Mouse (Mus musculus): ENCODE measurements at regions not wholly inside any gene's neighbourhood (a gene's known extent, or its start where the extent isn't known, plus 50 kb on each side); places are given as distances from the start of the nearest gene placed in this dataset.

- no peak for DNase-seq (ENCODE audit: low spot score in 2 of 2)
Observed at GRCm38 (mm10) chr14:17234898-17235297, 415.9 kb upstream of the Rarb start.

DNA sequence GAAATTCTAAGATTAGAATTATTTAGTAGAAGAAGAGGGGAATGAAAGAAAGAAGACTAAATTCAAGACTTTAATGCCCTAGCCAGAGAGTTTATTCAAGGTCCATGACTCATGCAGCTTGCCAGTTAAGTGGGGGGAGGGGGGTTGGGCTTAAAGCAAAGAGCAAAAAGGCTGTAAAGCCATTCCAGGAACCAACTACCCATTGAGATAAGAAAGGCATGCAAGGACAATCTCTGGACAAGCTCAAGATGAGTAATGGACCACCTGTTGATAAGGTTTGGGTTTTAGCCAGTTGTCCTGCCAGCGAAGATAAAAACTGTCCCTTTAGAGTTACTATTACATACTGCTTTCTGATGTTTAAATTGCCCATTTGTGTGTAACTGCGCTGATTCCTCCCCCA lies 392.5 kb upstream of the Rarb start:
- DNase-seq (ENCODE audit: low spot score in 2 of 2): no peak

DNA sequence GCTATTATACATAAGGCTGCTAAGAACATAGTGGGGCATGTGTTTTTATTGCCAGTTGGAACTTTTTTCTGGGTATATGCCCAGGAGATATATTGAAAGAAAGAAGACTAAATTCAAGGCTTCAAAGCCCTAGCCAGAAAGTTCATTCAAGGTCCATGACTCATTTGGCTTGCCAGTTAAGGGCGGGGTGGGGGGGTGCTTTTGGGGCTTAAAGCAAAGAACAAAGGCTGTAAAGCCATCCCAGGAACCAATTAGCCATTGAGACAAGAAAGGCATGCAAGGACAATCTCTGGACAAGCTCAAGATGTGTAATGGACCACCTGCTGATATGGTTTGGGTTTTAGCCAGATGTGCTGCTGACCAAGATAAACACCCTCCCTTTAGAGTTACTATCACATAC lies 386.7 kb upstream of the Rarb start:
- no peak for DNase-seq (ENCODE audit: low spot score in 2 of 2)

DNA sequence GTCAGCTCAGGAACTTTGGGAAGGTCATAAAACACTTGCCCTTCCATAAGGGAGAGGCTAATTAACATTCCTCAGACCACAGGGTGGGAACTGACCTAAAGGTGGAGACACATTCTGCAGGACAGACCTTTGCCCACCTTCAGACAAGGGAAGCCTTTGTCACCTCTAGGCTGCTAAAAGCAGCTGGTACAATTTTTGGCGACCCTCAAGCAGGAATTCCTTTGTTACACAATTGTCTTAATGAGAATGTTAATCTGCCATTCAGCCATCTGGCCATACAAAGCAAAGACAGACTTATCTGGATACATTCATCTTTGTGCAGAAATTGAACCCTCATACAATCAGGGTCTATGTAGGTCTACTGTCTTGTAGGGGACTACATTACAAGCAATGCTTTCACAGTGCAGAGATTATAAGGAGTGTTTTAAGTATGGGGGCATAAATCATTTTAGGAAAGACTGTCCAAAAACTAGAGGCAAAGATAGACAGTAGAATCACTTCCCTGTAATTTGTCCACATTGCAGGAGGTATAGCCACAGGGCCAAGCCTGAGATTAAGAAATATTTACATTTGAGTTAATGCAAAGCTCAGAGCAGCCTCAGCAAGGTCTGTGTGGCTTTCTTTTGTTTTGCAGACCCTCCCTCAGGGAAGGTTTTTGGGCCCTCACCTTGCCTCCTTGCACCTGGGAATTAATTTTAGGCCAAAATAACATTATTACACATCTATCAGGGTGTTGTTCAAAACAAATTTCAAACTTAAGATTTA lies 384.5 kb upstream of the Rarb start:
- no peak for DNase-seq (ENCODE audit: low spot score in 2 of 2)

DNA sequence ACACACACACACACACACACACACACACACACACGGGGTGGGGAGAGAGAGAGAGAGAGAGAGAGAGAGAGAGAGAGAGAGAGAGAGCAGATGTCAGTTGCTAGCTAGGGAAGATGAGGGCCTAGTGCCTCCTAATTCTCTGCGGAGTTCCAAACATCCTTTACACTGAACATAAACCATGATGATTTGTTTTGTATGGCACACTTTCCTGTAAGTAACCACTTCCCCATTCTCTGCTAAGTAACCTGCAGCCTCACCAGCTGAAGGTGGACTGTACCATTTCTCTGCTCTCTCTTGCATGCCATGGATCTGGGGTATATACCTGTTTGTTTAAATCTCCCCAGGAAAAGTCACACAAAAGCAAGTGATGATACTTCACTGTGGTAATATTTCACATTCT lies 374.0 kb upstream of the Rarb start:
- DNase-seq (ENCODE audit: low spot score in 2 of 2): no peak

DNA sequence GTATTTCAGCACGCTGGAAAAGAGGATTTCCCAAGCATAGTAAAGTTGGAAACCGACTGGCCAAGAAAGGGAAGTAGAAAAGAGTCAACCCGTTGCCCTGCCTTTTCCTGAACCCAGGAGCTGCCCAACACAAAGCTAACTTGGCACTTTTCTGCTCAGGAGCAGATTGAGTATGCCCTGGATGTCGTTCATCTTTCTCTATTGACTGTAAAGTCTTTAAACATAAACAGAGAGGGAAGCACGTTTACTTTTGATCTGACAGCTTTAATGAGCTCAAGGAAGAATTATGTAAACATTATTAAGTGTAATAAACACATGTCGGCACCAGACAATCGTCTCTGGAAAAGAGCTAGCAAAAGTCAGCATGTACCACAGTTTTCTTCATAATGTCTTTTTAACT lies 354.3 kb upstream of the Rarb start:
- no peak for DNase-seq (ENCODE audit: low spot score in 2 of 2)

- peak; percentile 9 to 20 for DNase-seq (ENCODE audit: low spot score in 2 of 2)
Observed at GRCm38 (mm10) chr14:17172330-17173110, 353.6 kb upstream of the Rarb start.

- no peak for DNase-seq (ENCODE audit: low spot score in 2 of 2)
Observed at GRCm38 (mm10) chr14:17171896-17172295, 352.9 kb upstream of the Rarb start.

DNA sequence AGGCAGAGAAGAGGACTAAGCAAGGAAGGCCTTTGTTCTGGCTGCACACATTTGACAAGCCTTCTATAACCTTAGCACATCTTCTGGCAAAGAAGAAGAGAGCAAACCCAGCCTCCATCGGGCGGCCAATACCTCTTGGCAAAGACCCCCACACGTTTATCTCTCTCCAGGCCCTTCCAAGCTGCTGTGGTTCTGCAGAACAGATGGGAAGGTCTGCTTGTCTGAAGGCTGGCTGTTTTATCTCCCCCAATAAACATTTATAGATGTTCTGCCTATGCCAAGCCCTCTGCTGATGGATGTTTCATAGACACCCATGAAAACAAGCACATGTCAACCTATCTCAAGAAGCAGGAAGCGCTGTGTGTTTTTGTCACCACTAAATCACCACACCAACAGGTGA lies 339.4 kb upstream of the Rarb start:
- DNase-seq (ENCODE audit: low spot score in 2 of 2): no peak

GRCm38 (mm10) chr14:17156402-17156954 lies 337.5 kb upstream of the Rarb start:
- DNase-seq (ENCODE audit: low spot score in 2 of 2): no peak

DNA sequence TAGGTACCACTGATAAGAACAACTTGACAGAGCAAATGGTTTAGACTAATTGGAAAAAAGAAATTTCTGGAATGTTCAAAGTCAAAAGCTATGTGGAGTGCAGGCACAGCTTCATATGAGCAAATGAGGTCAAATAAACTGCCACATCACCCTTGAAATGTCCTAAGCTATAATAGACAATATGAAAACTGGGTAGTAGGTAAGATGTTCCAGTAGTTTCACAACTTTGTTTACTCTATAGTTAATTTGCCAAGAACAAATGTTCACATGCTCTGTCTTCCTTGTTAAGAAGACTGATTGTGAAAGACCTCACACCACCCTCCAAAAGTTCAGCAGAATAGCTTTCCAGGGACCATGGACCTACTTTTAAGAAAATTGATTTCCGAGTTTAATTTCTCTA lies 301.7 kb upstream of the Rarb start:
- no peak for DNase-seq (ENCODE audit: low spot score in 2 of 2)

GRCm38 (mm10) chr14:17106668-17107067 lies 287.7 kb upstream of the Rarb start:
- no peak for DNase-seq (ENCODE audit: low spot score in 2 of 2)

- no peak for DNase-seq (ENCODE audit: low spot score in 2 of 2)
Observed at GRCm38 (mm10) chr14:17102486-17102885, 283.5 kb upstream of the Rarb start.

DNA sequence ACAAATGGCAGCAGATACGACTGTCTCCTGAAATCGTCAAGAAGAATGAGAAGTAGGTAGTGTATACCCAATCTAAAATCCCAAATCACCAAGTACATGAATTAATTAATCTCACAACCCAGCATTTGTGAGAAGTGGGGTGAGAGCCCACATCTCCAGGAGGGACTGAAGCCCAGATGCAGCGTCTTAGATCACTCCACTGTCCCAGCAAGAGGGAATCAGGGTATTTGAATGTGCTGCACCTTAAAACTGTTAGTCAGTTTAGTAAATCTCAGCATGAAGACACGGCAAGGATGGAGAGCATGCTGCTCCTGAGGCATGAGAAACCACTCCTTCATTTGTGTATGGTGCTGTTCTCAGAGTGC lies 271.6 kb upstream of the Rarb start:
- DNase-seq (ENCODE audit: low spot score in 2 of 2): no peak

GRCm38 (mm10) chr14:17089640-17090572 lies 270.9 kb upstream of the Rarb start:
- no peak for DNase-seq (ENCODE audit: low spot score in 2 of 2)

GRCm38 (mm10) chr14:17089089-17089634 lies 270.2 kb upstream of the Rarb start:
- DNase-seq (ENCODE audit: low spot score in 2 of 2): no peak

- DNase-seq (ENCODE audit: low spot score in 2 of 2): no peak
Observed at GRCm38 (mm10) chr14:17087828-17088227, 268.9 kb upstream of the Rarb start.

DNA sequence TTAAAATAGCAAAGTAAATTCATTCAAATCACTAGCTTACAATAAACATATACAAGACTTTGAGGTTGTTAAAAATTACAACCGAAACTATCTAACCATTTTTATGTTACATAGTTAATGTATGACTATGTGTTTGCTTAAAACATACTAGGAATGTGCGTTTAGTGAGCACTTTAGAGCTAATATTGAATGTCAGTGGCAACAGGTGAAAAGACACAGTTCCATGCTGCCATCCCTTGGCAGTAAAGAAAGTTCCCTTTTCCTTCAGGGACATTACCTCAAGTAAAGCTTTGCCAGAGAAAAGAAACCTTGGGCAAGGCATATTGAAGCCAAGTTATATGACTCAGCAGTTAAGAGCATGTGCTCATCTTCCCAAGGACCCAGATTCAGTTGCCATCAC lies 265.0 kb upstream of the Rarb start:
- DNase-seq (ENCODE audit: low spot score in 2 of 2): no peak

DNA sequence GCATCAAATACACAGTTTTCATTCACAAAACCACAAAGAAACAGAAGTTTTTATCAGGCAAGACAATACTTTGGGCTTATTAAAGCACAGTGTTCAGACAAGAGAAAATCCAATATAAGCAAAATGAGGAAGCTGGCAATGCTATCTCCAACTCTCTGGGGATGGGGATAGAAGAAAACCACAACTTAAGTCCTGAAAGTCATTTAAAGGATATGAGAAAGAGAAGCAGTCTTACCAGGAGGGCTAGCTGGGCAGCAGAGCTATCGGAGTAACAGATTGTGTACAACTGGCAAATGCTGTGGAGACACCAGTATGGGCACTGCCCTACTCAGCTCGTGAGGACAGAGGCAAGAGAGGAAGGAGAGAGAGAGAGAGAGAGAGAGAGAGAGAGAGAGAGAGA lies 262.9 kb upstream of the Rarb start:
- no peak for DNase-seq (ENCODE audit: low spot score in 2 of 2)

DNA sequence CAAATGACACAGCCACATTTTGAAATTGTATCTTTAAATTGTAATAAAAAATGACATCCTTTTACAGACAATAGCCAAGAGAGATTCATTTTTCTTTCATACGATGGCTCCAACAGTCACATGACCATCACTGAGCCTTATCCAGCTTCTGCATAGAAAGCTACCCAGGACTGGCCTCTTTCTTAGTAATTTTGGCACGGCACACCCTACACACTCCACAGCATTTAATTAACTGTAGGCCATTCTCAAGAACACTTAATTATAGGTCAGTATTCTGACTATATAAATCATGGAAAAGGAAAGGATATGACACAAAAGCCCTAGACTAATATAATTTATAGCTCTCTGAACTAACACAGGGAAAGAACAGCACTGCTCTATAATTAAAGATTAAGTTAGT lies 260.6 kb upstream of the Rarb start:
- DNase-seq (ENCODE audit: low spot score in 2 of 2): no peak

- no peak for DNase-seq (ENCODE audit: low spot score in 2 of 2)
Observed at GRCm38 (mm10) chr14:17061358-17061757, 242.4 kb upstream of the Rarb start.

All from left cerebral cortex, adult 8-10 months (tissue).